Mouse (Mus musculus): ENCODE data around the gene Itga6. TPM values are rescaled to one million over a fixed set of nuclear protein-coding genes. Genes with fewer than 3 reads are reported as not detected.

Gene Itga6
- polyA plus RNA-seq, 1 experiment from 2014 or later, result 22.3 TPM

- H3K9ac ChIP-seq (ENCODE audit: low read depth, low read length), result no peak overlapping the region
- H3K4me1 ChIP-seq (replicated peaks; ENCODE audit: control insufficient read depth, insufficient read depth, low read length), result peaks cover 13% of the 10 kb centered on the region
- no peaks in the 10 kb centered on the region for H3K27me3 ChIP-seq (replicated peaks; ENCODE audit: control insufficient read depth, insufficient read depth, low read length)
- no peak for DNase-seq (ENCODE audit: low spot score)
- ATAC-seq (replicated peaks; ENCODE audit: low FRiP score), result no peak
- WGBS, result 58% methylated on average over 7 of the region's 7 CpGs
- H3K36me3 ChIP-seq (ENCODE audit: control insufficient read depth, insufficient read depth, low read length), result no peaks in the 10 kb centered on the region
- H3K4me3 ChIP-seq (ENCODE audit: low read depth, low read length), result no peak overlapping the region
- no peaks in the 10 kb centered on the region for H3K9me3 ChIP-seq (ENCODE audit: control insufficient read depth, low read length)
- H3K27ac ChIP-seq (ENCODE audit: low read depth, low read length), result no peak overlapping the region
- H3K4me2 ChIP-seq, result no peak overlapping the region
Measured at GRCm38 (mm10) chr2:71726883-71727676, 18.3 kb upstream of the Itga6 start.

DNA sequence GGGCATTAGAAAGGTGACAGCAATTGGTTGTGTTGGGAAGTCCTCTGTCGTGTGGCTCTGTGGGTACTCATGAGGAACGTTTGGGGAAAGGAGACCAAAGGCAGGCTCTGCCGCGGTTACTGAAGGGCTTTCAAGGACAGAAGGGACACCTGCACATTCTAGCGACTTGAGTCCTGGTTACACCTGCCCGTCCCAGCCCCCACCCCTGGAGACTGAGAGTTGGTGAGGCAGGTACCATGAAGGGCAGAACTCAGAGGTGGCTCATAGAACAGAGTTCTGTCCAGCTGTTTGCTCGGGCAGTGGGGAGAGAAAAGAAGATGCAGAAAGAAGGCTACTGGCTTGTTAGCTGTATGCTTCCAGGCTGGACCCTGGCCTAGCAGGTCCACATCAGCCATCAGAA, 17.1 kb upstream of the Itga6 start:
- Histone ChIP-seq H3K4me2 (no peak overlapping the region), H3K4me1 (replicated peaks; ENCODE audit: control insufficient read depth, insufficient read depth, low read length) (peaks cover 7% of the 10 kb centered on the region), H3K9ac (ENCODE audit: low read depth, low read length) (no peak overlapping the region), H3K4me3 (ENCODE audit: low read depth, low read length) (no peak overlapping the region), H3K9me3 (ENCODE audit: control insufficient read depth, low read length) (no peaks in the 10 kb centered on the region), H3K27me3 (replicated peaks; ENCODE audit: control insufficient read depth, insufficient read depth, low read length) (no peaks in the 10 kb centered on the region), H3K36me3 (ENCODE audit: control insufficient read depth, insufficient read depth, low read length) (no peaks in the 10 kb centered on the region), H3K27ac (ENCODE audit: low read depth, low read length) (no peak overlapping the region)
- ATAC-seq (replicated peaks; ENCODE audit: low FRiP score) (no peak), DNase-seq (ENCODE audit: low spot score) (no peak)
- WGBS, result 80% methylated on average over 7 of the region's 7 CpGs

GRCm38 (mm10) chr2:71728796-71729195, 16.6 kb upstream of the Itga6 start:
- 44% methylated on average over 5 of the region's 5 CpGs for WGBS
- H3K4me1 ChIP-seq (replicated peaks; ENCODE audit: control insufficient read depth, insufficient read depth, low read length), result peaks cover 7% of the 10 kb centered on the region
- no peak overlapping the region for H3K4me2 ChIP-seq

DNA sequence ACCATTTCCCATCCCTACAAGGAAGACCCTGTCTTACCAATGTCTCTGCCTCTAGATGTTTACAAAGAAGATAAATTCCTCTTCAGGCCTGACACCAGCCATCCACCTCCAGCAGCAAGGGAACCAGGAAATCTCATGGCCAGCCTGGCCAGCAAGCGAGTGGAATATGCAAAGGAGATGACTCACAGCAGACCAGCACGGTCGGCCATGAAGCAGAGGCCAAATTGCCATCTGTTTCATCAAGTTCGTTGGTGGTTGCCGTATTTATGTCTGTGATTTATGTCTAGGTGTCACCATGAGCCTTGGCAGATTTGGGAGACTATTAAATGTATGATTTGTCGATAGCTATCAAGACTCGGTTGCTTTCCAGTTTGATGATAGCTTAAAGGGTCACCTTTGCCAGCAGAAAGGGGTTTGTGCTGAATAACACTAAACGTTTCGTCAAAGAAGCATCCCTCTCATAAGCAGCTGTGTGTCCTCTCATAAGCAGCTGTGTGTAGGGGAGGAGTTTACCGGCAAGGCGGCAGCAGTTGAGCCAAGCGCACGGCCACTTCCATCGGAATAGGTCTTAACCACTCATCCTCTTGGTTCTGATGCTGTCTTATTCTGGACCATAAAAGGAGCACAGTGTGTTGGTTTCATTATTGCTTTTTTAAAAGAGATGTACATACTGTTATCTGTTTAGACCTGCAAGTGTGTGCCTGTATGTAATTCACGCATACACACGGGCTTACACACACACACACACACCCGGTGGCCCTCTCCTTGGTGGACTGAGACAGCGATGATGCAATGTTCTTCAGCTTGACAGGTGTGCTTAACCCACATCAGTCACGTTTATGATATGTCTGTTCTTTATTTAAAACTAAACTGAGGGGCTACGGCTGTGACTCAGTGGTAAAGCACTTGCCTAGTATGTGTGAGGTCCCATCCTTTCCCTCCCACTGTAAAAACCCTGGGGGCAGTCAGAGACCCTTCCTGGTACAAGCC, 14.5 kb upstream of the Itga6 start:
- 79% methylated on average over 20 of the region's 20 CpGs for WGBS
- DNase-seq (ENCODE audit: low spot score) (no peak), ATAC-seq (replicated peaks; ENCODE audit: low FRiP score) (no peak)
- Histone ChIP-seq H3K4me2 (no peak overlapping the region), H3K9me3 (ENCODE audit: control insufficient read depth, low read length) (no peaks in the 10 kb centered on the region), H3K27me3 (replicated peaks; ENCODE audit: control insufficient read depth, insufficient read depth, low read length) (peaks cover 4% of the 10 kb centered on the region; the same call in 1 of the 2 replicates), H3K4me3 (ENCODE audit: low read depth, low read length) (no peak overlapping the region), H3K36me3 (ENCODE audit: control insufficient read depth, insufficient read depth, low read length) (no peaks in the 10 kb centered on the region), H3K4me1 (replicated peaks; ENCODE audit: control insufficient read depth, insufficient read depth, low read length) (peaks cover 5% of the 10 kb centered on the region), H3K9ac (ENCODE audit: low read depth, low read length) (no peak overlapping the region), H3K27ac (ENCODE audit: low read depth, low read length) (no peak overlapping the region)

More at GRCm38 (mm10) chr2:71728796-71729195, 16.6 kb upstream of the Itga6 start:
- Histone ChIP-seq H3K9me3 (ENCODE audit: control insufficient read depth, low read length) (no peaks in the 10 kb centered on the region), H3K4me3 (ENCODE audit: low read depth, low read length) (no peak overlapping the region), H3K27me3 (replicated peaks; ENCODE audit: control insufficient read depth, insufficient read depth, low read length) (no peaks in the 10 kb centered on the region), H3K9ac (ENCODE audit: low read depth, low read length) (no peak overlapping the region), H3K27ac (ENCODE audit: low read depth, low read length) (no peak overlapping the region), H3K36me3 (ENCODE audit: control insufficient read depth, insufficient read depth, low read length) (no peaks in the 10 kb centered on the region)
- DNase-seq (ENCODE audit: low spot score), result no peak
- no peak for ATAC-seq (replicated peaks; ENCODE audit: low FRiP score)

DNA sequence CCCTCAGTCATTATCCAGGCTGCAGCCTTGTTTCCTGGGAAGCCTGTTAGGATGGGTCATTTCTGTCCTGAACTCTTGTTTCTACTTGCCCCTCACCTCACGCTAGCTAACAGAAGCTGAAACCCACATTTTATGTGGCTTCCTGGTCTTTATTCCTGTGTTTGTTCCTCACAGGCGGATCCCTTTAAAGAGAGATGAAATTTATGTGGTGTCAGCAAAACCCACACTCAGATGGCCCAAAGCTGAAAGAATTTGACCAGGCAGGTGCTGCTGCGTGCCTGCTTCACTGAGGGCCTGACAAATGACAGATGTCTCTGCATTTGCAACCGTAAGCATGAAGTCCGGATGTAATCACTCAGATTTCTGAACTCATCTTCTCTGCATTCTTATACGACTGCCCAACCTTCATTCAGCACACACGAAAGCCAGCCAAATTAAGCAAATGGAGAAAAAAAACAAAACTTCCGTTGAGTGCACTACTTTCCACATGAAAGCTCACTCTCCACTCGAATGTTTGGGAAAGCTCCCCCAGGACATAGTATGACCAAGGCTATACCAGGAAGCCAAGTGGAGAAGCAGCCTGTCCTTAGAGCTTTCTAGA, 10.5 kb upstream of the Itga6 start:
- no peak overlapping the region for H3K9ac ChIP-seq (ENCODE audit: low read depth, low read length)
- no peaks in the 10 kb centered on the region for H3K36me3 ChIP-seq (ENCODE audit: control insufficient read depth, insufficient read depth, low read length)
- no peak overlapping the region for H3K4me3 ChIP-seq (ENCODE audit: low read depth, low read length)
- H3K4me2 ChIP-seq, result no peak overlapping the region
- H3K27me3 ChIP-seq (replicated peaks; ENCODE audit: control insufficient read depth, insufficient read depth, low read length), result peaks cover 4% of the 10 kb centered on the region; the same call in 1 of the 2 replicates
- H3K9me3 ChIP-seq (ENCODE audit: control insufficient read depth, low read length), result no peaks in the 10 kb centered on the region
- ATAC-seq (replicated peaks; ENCODE audit: low FRiP score) (no peak), DNase-seq (ENCODE audit: low spot score) (no peak)
- no peak overlapping the region for H3K27ac ChIP-seq (ENCODE audit: low read depth, low read length)
- no peaks in the 10 kb centered on the region for H3K4me1 ChIP-seq (replicated peaks; ENCODE audit: control insufficient read depth, insufficient read depth, low read length)
- WGBS, result 67% methylated on average over 9 of the region's 9 CpGs

GRCm38 (mm10) chr2:71735541-71736159, 9.8 kb upstream of the Itga6 start:
- Histone ChIP-seq H3K27ac (ENCODE audit: low read depth, low read length) (no peak overlapping the region), H3K9me3 (ENCODE audit: control insufficient read depth, low read length) (no peaks in the 10 kb centered on the region), H3K4me1 (replicated peaks; ENCODE audit: control insufficient read depth, insufficient read depth, low read length) (no peaks in the 10 kb centered on the region), H3K36me3 (ENCODE audit: control insufficient read depth, insufficient read depth, low read length) (no peaks in the 10 kb centered on the region), H3K9ac (ENCODE audit: low read depth, low read length) (no peak overlapping the region), H3K27me3 (replicated peaks; ENCODE audit: control insufficient read depth, insufficient read depth, low read length) (peaks cover 4% of the 10 kb centered on the region; the same call in 1 of the 2 replicates), H3K4me2 (no peak overlapping the region), H3K4me3 (ENCODE audit: low read depth, low read length) (no peak overlapping the region)
- 72% methylated on average over 17 of the region's 17 CpGs for WGBS
- DNase-seq (ENCODE audit: low spot score) (no peak), ATAC-seq (replicated peaks; ENCODE audit: low FRiP score) (no peak)

- WGBS, result 93% methylated on average over 2 of the region's 2 CpGs
- Histone ChIP-seq H3K27me3 (replicated peaks; ENCODE audit: control insufficient read depth, insufficient read depth, low read length) (peaks cover 4% of the 10 kb centered on the region; the same call in 1 of the 2 replicates), H3K9ac (ENCODE audit: low read depth, low read length) (no peak overlapping the region), H3K4me3 (ENCODE audit: low read depth, low read length) (no peak overlapping the region), H3K9me3 (ENCODE audit: control insufficient read depth, low read length) (no peaks in the 10 kb centered on the region), H3K4me2 (no peak overlapping the region), H3K27ac (ENCODE audit: low read depth, low read length) (no peak overlapping the region), H3K4me1 (replicated peaks; ENCODE audit: control insufficient read depth, insufficient read depth, low read length) (no peaks in the 10 kb centered on the region), H3K36me3 (ENCODE audit: control insufficient read depth, insufficient read depth, low read length) (no peaks in the 10 kb centered on the region)
- ATAC-seq (replicated peaks; ENCODE audit: low FRiP score) (no peak), DNase-seq (ENCODE audit: low spot score) (no peak)
Measured at GRCm38 (mm10) chr2:71736213-71736612, 9.2 kb upstream of the Itga6 start.

Data from liver, embryonic 11.5 days (tissue).